Mouse (Mus musculus) hindbrain, embryonic 11.5 days (tissue): ENCODE results near the gene Gpr84. TPM values are rescaled to one million over a fixed set of nuclear protein-coding genes. Genes with fewer than 3 reads are reported as not detected.
"Not testable (repeated sequence)": the region's sequence is repeated elsewhere in the genome, so short reads cannot be mapped to it uniquely, and the experiment has no call there.

Source experiments
- ATAC-seq: fragments of 200-750 bp; cut with Nextera tagmentation; 2 replicates; pipeline ENCODE4 v1.8.0; 2017; ENCODE audit warnings: mild to moderate bottlenecking, moderate TSS enrichment, moderate library complexity; ENCODE audit not compliant: low FRiP score
- DNase-seq: peaks from one replicate; pipeline ENCODE4 v3.0.0-alpha.2; 2015; ENCODE audit warnings: low spot score
- H3K27ac ChIP-seq: fragments of 300-500 bp; sonication (generic); 2 replicates; pipeline ENCODE4 v1.5.1; 2014; ENCODE audit warnings: mild to moderate bottlenecking, low read depth, low read length
- H3K27me3 ChIP-seq: fragments of 300-500 bp; sonication (generic); 2 replicates; pipeline ENCODE4 v1.6.1; 2014; ENCODE audit warnings: mild to moderate bottlenecking, low read length, moderate library complexity, mixed read lengths; ENCODE audit not compliant: control insufficient read depth, insufficient read depth
- H3K36me3 ChIP-seq: fragments of 300-500 bp; sonication (generic); 2 replicates; pipeline ENCODE4 v1.6.1; 2014; ENCODE audit warnings: mild to moderate bottlenecking, low read length, moderate library complexity, mixed read lengths; ENCODE audit not compliant: control insufficient read depth, insufficient read depth
- H3K4me1 ChIP-seq: fragments of 300-500 bp; sonication (generic); replicated peaks from 2 replicates; pipeline ENCODE4 v1.6.1; 2014; ENCODE audit warnings: low read length, mixed read lengths; ENCODE audit not compliant: control insufficient read depth, insufficient read depth
- H3K4me2 ChIP-seq: fragments of 300-500 bp; sonication (generic); replicated peaks from 2 replicates; pipeline ENCODE4 v1.6.1; 2014; ENCODE audit warnings: mild to moderate bottlenecking, low read depth, low read length
- H3K4me3 ChIP-seq: fragments of 300-500 bp; sonication (generic); 2 replicates; pipeline ENCODE4 v1.5.1; 2014; ENCODE audit warnings: low read depth, low read length
- H3K9ac ChIP-seq: fragments of 300-500 bp; sonication (generic); 2 replicates; pipeline ENCODE4 v1.6.1; 2014; ENCODE audit warnings: low read depth, low read length
- H3K9me3 ChIP-seq: fragments of 300-500 bp; sonication (generic); 2 replicates; pipeline ENCODE4 v1.6.1; 2016; ENCODE audit warnings: low read length; ENCODE audit not compliant: control insufficient read depth
- WGBS: fragments of 180-500 bp; shearing (Covaris S2); extraction: QIAGEN DNeasy Blood & Tissue Kit; methylation state at CpG from one replicate; pipeline ENCODE4 v1.1.7; 2014; 5-methylcytosine and 5-hydroxymethylcytosine counted together
- polyA plus RNA-seq: library from polyadenylated mRNA; unstranded; fragments of >200 nt; fragmentation: Nextera tagmentation; extraction: Ambion mirVana; gene quantifications from 2 replicates; pipeline ENCODE4 v1.2.1, GENCODE M21; 2014

Gene Gpr84
- polyA plus RNA-seq, 1 experiment from 2014 or later, result 0.34 TPM

DNA sequence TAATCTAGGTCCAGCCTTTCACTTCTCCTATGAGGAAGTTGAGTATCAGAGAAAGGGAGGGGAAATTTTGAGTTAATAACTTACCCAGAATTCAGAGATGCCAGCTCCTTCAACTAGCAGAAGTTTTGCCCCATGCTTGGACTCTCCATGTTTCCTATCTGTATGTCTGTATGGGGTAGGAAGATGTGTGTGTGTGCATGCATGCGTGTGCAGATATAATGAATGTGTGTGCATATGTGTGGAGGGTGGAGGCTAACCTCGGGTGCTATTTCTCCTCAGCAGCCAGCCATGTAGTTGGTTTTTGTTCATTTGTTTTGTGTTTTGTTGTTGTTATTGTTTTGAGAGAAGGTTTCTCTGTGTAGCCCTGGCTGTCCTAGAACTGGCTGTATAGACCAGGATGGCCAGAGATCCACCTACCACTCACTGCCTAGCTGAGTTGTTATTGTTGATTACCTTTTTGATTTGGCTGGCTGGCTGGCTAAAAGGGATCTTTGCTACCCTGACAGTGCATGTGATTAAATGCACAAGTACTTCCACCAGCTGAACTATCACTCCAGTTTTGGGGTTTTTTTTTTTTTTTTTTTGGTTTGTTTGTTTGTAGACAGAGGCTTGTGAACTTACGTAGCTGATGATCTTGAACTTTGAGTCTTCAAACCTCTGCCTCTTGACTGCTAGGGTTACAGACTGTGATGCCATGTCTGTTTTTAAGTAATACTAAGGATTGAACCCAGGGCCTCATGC, 28.8 kb downstream of the Gpr84 start:
- Histone ChIP-seq H3K36me3 (no peaks in the 10 kb centered on the region), H3K4me1 (no peaks in the 10 kb centered on the region), H3K4me3 (no peak overlapping the region), H3K9ac (no peak overlapping the region), H3K4me2 (no peak overlapping the region), H3K27me3 (no peaks in the 10 kb centered on the region), H3K27ac (no peak overlapping the region), H3K9me3 (no peaks in the 10 kb centered on the region)
- 95% methylated on average over 3 of the region's 3 CpGs for WGBS
- ATAC-seq (no peak), DNase-seq (no peak)

DNA sequence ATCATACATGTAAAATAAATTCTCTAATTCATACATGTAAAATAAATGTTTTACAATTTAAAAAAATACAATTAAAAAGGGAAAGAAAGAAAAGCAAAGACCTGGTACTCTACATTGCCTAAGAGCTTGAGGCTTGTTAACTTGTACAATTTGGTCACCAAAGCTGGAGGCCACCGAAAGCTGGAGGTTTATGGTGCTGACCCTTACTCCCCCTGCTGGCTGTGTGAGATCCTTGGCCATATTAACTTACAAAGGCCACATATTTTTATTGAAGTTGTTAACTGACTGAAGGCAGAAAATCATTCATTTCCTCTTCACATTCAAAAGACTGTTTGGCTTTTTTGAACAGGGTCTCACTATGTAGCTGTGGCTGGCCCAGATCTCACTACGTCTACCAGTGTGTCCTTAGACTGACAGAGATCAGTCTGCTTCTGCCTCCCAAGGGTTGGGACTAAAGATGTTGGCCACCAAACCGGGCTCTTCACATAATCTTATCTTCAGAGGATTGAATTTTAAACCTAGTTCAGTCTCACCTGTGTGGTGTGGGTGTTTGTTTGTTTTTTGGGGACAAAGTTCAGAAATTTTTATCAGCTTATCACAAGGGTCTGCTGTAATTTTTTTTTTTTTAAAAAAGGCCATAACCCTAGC, 29.5 kb downstream of the Gpr84 start:
- H3K9ac ChIP-seq, result no peak overlapping the region
- H3K4me1 ChIP-seq, result no peaks in the 10 kb centered on the region
- no peak overlapping the region for H3K4me2 ChIP-seq
- H3K36me3 ChIP-seq, result no peaks in the 10 kb centered on the region
- no peak overlapping the region for H3K4me3 ChIP-seq
- 78% methylated on average over 3 of the region's 3 CpGs for WGBS
- no peaks in the 10 kb centered on the region for H3K27me3 ChIP-seq
- no peaks in the 10 kb centered on the region for H3K9me3 ChIP-seq
- DNase-seq (peak; percentile 68), ATAC-seq (no peak)
- no peak overlapping the region for H3K27ac ChIP-seq

DNA sequence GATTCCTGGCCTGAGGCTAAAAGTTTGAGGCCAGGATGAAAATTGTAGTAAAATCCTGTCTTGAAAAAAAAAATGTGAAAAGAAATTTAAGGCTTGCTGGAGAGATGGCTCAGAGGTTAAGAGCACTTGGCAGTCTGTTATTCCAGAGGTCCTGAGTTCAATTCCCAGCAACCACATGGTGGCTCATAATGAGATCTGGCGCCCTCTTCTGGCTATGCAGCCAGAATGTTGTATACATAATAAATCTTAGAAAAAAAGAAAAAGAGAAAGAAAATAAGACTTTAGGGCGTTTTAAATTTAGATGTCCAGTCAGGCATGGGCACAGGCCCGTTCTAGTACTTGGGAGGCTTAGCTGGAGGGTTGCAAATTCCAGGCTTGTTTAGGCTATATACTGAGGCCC, 30.7 kb downstream of the Gpr84 start:
- no peaks in the 10 kb centered on the region for H3K4me1 ChIP-seq
- no peaks in the 10 kb centered on the region for H3K27me3 ChIP-seq
- H3K4me3 ChIP-seq, result no peak overlapping the region
- DNase-seq (peak; percentile 47), ATAC-seq (no peak)
- no peaks in the 10 kb centered on the region for H3K9me3 ChIP-seq
- H3K36me3 ChIP-seq, result no peaks in the 10 kb centered on the region
- H3K27ac ChIP-seq, result no peak overlapping the region
- H3K4me2 ChIP-seq, result no peak overlapping the region
- WGBS, result 67% methylated on average over 3 of the region's 3 CpGs
- no peak overlapping the region for H3K9ac ChIP-seq

DNA sequence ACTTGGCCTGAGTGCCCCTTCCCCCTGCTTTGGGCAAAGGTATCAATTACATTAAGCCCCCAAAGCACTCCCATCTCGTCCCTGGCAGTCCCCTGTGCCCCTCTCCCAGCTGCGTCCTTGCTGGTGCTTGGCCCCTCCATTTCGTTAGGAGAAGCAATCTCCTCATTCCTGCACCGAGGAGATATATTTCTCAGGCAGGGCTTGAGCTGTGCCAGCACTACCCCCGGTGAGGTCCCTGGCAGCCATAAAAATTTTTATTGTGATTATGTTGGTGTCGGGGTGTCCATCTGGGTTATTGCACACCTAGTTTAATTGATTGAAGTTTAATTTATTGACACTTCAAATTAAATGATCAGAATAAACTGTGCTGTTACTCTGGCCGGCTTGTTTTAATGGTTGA, 32.5 kb downstream of the Gpr84 start:
- Histone ChIP-seq H3K4me2 (no peak overlapping the region), H3K36me3 (no peaks in the 10 kb centered on the region), H3K9me3 (no peaks in the 10 kb centered on the region), H3K27ac (peak overlapping the region; percentile 54), H3K9ac (no peak overlapping the region), H3K4me1 (no peaks in the 10 kb centered on the region), H3K27me3 (no peaks in the 10 kb centered on the region), H3K4me3 (no peak overlapping the region)
- DNase-seq (no peak), ATAC-seq (no peak)
- 76% methylated on average over 7 of the region's 7 CpGs for WGBS

DNA sequence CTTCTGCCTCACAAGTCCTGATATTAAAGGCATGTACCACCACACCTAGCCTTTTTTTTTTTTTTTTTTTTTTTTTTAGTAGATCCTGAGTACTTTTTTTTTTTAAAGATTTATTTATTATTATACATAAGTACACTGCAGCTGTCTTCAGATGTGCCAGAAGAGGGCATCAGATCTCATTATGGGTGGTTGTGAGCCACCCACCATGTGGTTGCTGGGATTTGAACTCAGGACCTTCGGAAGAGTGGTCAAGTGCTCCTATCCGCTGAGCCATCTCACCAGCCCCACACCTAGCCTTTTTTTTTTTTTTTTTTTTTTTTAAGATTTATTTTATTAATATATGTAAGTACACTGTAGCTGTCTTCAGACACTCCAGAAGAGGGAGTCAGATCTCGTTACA, 34.5 kb downstream of the Gpr84 start:
- H3K4me3 ChIP-seq, H3K27ac ChIP-seq, DNase-seq, H3K4me2 ChIP-seq, H3K36me3 ChIP-seq, H3K27me3 ChIP-seq, H3K9ac ChIP-seq, H3K4me1 ChIP-seq, H3K9me3 ChIP-seq, ATAC-seq: not testable (repeated sequence)
- WGBS, result 91% methylated on average over 3 of the region's 3 CpGs

DNA sequence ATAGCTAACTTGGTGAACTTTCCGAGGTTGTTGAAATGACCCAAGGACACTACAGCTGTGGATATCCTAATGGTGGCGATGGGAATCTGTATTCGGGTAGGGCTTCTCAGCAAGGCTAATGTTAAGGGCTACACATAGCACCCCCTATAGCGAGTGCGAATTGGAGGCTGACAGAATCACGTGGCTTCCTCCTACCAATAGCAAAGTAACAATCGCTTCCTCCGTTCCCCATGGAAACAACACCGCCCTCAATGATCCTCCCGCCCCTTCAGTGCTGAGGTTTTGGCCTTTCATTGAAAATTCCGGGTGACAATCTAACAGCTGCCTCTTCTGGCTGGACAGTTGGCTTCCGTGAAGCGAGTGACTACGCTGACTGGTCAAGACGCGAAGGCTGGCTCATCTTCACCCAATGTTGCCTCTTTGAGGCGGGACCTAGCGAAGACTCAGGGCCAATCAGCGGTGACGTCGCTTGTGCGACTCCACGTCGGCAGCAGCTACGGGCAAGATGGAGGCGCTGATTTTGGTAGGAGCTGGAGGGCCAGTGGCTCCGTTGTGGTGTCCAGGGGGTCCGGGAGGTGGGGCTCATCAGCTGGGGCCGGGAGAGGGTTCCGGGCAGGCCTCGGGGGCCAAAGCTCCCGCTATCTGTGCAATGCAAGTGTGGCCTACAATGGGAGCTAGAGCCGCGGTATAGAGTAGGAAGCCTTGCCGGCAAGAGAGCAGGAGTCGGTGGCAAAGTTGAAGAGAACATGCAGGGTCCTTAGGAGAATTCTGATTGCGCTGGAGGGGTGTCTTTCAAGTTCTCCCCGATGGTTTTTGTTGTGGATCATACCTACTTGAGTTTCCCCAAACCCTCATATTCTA, 37.8 kb downstream of the Gpr84 start, which contains the start of gene Copz1:
Copz1 (plus strand) TSS at position 296 of the 861 bp plus-strand sequence.
- no peaks in the 10 kb centered on the region for H3K27me3 ChIP-seq
- H3K4me1 ChIP-seq, result no peaks in the 10 kb centered on the region
- H3K27ac ChIP-seq, result 0 out of 2 replicates have a peak within 1 kb of the TSS, but pooled peaks have one; percentile 7
- DNase-seq (peak; percentile 92), ATAC-seq (peak; percentile 100)
- no peaks in the 10 kb centered on the region for H3K9me3 ChIP-seq
- peak within 1 kb of the TSS; percentile 78 for H3K4me3 ChIP-seq
- H3K36me3 ChIP-seq, result no peaks in the 10 kb centered on the region
- H3K4me2 ChIP-seq, result peak within 1 kb of the TSS; percentile 40
- H3K9ac ChIP-seq, result peak within 1 kb of the TSS; percentile 76
- WGBS, result under 1% methylated on average over 38 of the region's 38 CpGs

DNA sequence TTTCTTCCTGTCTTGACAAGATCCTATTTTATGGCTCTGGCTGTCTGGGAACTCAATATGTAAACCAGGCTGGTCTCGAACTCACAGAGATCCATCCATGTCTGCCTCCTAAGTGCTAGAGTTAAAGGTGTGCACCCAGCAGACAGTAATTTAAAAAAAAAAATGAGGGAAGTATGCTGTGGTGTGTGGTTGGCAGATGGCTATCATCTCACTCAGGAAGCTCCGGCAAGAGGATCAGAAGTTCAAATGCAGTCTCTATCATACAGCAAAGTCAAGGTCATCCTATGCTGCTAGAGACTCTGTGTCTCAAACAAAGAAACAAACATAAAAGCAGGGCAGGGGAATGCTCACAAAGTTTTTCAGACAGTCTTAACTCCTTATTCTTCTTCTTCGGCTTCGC, 41.5 kb downstream of the Gpr84 start:
- no peak for ATAC-seq
- DNase-seq, result no peak
- Histone ChIP-seq H3K4me1 (no peaks in the 10 kb centered on the region), H3K27me3 (no peaks in the 10 kb centered on the region), H3K9me3 (no peaks in the 10 kb centered on the region), H3K4me2 (no peak overlapping the region), H3K9ac (no peak overlapping the region), H3K4me3 (no peak overlapping the region), H3K36me3 (no peaks in the 10 kb centered on the region), H3K27ac (no peak overlapping the region)
- 85% methylated on average over 4 of the region's 4 CpGs for WGBS

DNA sequence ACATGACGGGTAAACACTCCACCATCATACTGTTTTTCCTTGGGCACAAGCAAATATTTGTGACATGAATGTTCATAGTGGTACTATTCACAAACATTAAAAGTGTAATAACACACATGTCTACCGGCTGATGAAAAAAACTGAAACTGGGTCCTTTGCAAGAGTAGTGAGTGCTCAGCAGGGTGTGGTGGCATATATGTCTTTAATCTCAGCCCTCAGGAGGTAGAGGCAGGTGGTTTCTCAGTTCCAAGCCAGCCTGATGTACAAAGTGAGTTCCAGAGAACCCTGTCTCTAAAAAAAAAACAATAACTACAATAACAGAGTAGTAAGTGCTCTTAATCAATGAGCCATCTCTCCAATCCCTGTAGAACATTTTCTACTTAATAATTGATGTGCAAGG, 45.6 kb downstream of the Gpr84 start:
- Histone ChIP-seq H3K4me2 (no peak overlapping the region), H3K9me3 (no peaks in the 10 kb centered on the region), H3K36me3 (no peaks in the 10 kb centered on the region), H3K9ac (no peak overlapping the region), H3K4me3 (no peak overlapping the region), H3K27me3 (no peaks in the 10 kb centered on the region), H3K4me1 (no peaks in the 10 kb centered on the region), H3K27ac (no peak overlapping the region)
- ATAC-seq (no peak), DNase-seq (no peak)
- 91% methylated on average over 2 of the region's 2 CpGs for WGBS
